Mouse (Mus musculus): ENCODE results near the gene Gm45140.
"Not testable (repeated sequence)": the region's sequence is repeated elsewhere in the genome, so short reads cannot be mapped to it uniquely, and the experiment has no call there.

Gene Gm45140

GRCm38 (mm10) chr6:87777842-87778241 lies 57.8 kb downstream of the Gm45140 start, which contains the start of gene Gp9:
TSS of gene Gp9 (plus strand) at chr6:87778072.
- DNase-seq (ENCODE audit: low read depth, low spot score), result no peak

GRCm38 (mm10) chr6:87776663-87777062 lies 58.9 kb downstream of the Gm45140 start:
- no peak for DNase-seq (ENCODE audit: low read depth, low spot score)

GRCm38 (mm10) chr6:87775588-87776245 lies 59.9 kb downstream of the Gm45140 start:
- DNase-seq (ENCODE audit: low read depth, low spot score), result peak; percentile 91

- no peak for DNase-seq (ENCODE audit: low read depth, low spot score)
Observed at GRCm38 (mm10) chr6:87774909-87775308, 60.7 kb downstream of the Gm45140 start.

GRCm38 (mm10) chr6:87774466-87774865 lies 61.1 kb downstream of the Gm45140 start:
- DNase-seq (ENCODE audit: low read depth, low spot score), result no peak

- no peak for DNase-seq (ENCODE audit: low read depth, low spot score)
Observed at GRCm38 (mm10) chr6:87770626-87771025, 65.0 kb downstream of the Gm45140 start.

GRCm38 (mm10) chr6:87764296-87764695 lies 71.3 kb downstream of the Gm45140 start:
- not testable (repeated sequence) for DNase-seq (ENCODE audit: low read depth, low spot score)

GRCm38 (mm10) chr6:87763376-87764280 lies 72.0 kb downstream of the Gm45140 start:
- DNase-seq (ENCODE audit: low read depth, low spot score), result peak; percentile 62

- DNase-seq (ENCODE audit: low read depth, low spot score), result no peak
Observed at GRCm38 (mm10) chr6:87762161-87762560, 73.4 kb downstream of the Gm45140 start.

- no peak for DNase-seq (ENCODE audit: low read depth, low spot score)
Observed at GRCm38 (mm10) chr6:87759850-87760249, 75.7 kb downstream of the Gm45140 start.

- DNase-seq (ENCODE audit: low read depth, low spot score), result no peak
Observed at GRCm38 (mm10) chr6:87759404-87759803, 76.2 kb downstream of the Gm45140 start.

- no peak for DNase-seq (ENCODE audit: low read depth, low spot score)
Observed at GRCm38 (mm10) chr6:87756896-87757295, 78.7 kb downstream of the Gm45140 start.

- no peak for DNase-seq (ENCODE audit: low read depth, low spot score)
Observed at GRCm38 (mm10) chr6:87755196-87755595, 80.4 kb downstream of the Gm45140 start.

GRCm38 (mm10) chr6:87751574-87751973 lies 84.0 kb downstream of the Gm45140 start:
- DNase-seq (ENCODE audit: low read depth, low spot score), result no peak

- no peak for DNase-seq (ENCODE audit: low read depth, low spot score)
Observed at GRCm38 (mm10) chr6:87750184-87750910, 85.2 kb downstream of the Gm45140 start.

- no peak for DNase-seq (ENCODE audit: low read depth, low spot score)
Observed at GRCm38 (mm10) chr6:87748531-87748930, 87.1 kb downstream of the Gm45140 start.

- no peak for DNase-seq (ENCODE audit: low read depth, low spot score)
Observed at GRCm38 (mm10) chr6:87748078-87748477, 87.5 kb downstream of the Gm45140 start.

- no peak for DNase-seq (ENCODE audit: low read depth, low spot score)
Observed at GRCm38 (mm10) chr6:87746849-87747248, 88.7 kb downstream of the Gm45140 start.

- DNase-seq (ENCODE audit: low read depth, low spot score), result no peak
Observed at GRCm38 (mm10) chr6:87746059-87746458, 89.5 kb downstream of the Gm45140 start.

GRCm38 (mm10) chr6:87745301-87745700 lies 90.3 kb downstream of the Gm45140 start:
- DNase-seq (ENCODE audit: low read depth, low spot score), result no peak

- no peak for DNase-seq (ENCODE audit: low read depth, low spot score)
Observed at GRCm38 (mm10) chr6:87744632-87745031, 91.0 kb downstream of the Gm45140 start.

GRCm38 (mm10) chr6:87743281-87743680 lies 92.3 kb downstream of the Gm45140 start:
- no peak for DNase-seq (ENCODE audit: low read depth, low spot score)

Data from c-Kit-negative CD71-positive TER-119-positive erythroid progenitor cells, embryonic 14.5 days (primary cell).